Mouse (Mus musculus) neural tube, embryonic 12.5 days (tissue): ENCODE results near the gene Scube2. TPM values are rescaled to one million over a fixed set of nuclear protein-coding genes. Genes with fewer than 3 reads are reported as not detected.
A peak's percentile ranks its signal among the peaks of the same experiment; 100 is the strongest.

Experiments used
- ATAC-seq: fragments of 200-750 bp; cut with Nextera tagmentation; 2 replicates; pipeline ENCODE4 v1.8.0; 2017; ENCODE audit warnings: low read depth, mild to moderate bottlenecking, moderate TSS enrichment, moderate library complexity; ENCODE audit not compliant: low FRiP score
- H3K27ac ChIP-seq: fragments of 300-500 bp; sonication (generic); 2 replicates; pipeline ENCODE4 v1.5.1; 2016
- H3K27me3 ChIP-seq: fragments of 300-500 bp; sonication (generic); replicated peaks from 2 replicates; pipeline ENCODE4 v1.6.1; 2016; ENCODE audit warnings: mild to moderate bottlenecking
- H3K36me3 ChIP-seq: fragments of 300-500 bp; sonication (generic); 2 replicates; pipeline ENCODE4 v1.6.1; 2016; ENCODE audit warnings: mild to moderate bottlenecking
- H3K4me1 ChIP-seq: fragments of 300-500 bp; sonication (generic); 2 replicates; pipeline ENCODE4 v1.6.1; 2016
- H3K4me2 ChIP-seq: fragments of 300-500 bp; sonication (generic); replicated peaks from 2 replicates; pipeline ENCODE4 v1.6.1; 2016; ENCODE audit warnings: mild to moderate bottlenecking
- H3K4me3 ChIP-seq: fragments of 300-500 bp; sonication (generic); 2 replicates; pipeline ENCODE4 v1.5.1; 2016
- H3K9ac ChIP-seq: fragments of 300-500 bp; sonication (generic); 2 replicates; pipeline ENCODE4 v1.6.1; 2016; ENCODE audit warnings: mild to moderate bottlenecking
- H3K9me3 ChIP-seq: fragments of 300-500 bp; sonication (generic); 2 replicates; pipeline ENCODE4 v1.6.1; 2016; ENCODE audit warnings: mild to moderate bottlenecking
- WGBS: fragments of 180-500 bp; shearing (Covaris S2); methylation state at CpG from one replicate; pipeline ENCODE4 v1.1.7; 2016; 5-methylcytosine and 5-hydroxymethylcytosine counted together
- polyA plus RNA-seq: library from polyadenylated mRNA; unstranded; fragments of >200 nt; fragmentation: Nextera tagmentation; extraction: Ambion mirVana; gene quantifications from 2 replicates; pipeline ENCODE4 v1.2.1, GENCODE M21; 2016

Scube2 gene
- 13.1 and 13.4 TPM in 2 replicates for polyA plus RNA-seq

GRCm38 (mm10) chr7:109865370-109866229, at the start of gene Scube2:
Scube2 (minus strand) TSS chr7:109865679.
- under 1% methylated on average over 55 of the region's 69 CpGs for WGBS
- H3K9ac ChIP-seq, result peak within 1 kb of the TSS; percentile 81
- H3K9me3 ChIP-seq, result no peaks in the 10 kb centered on the region
- H3K27me3 ChIP-seq, result peaks cover 7% of the 10 kb centered on the region; the same call in 1 of the 2 replicates
- 0 out of 2 replicates have a peak within 1 kb of the TSS, but pooled peaks have one; percentile 17 for H3K27ac ChIP-seq
- no peaks in the 10 kb centered on the region for H3K36me3 ChIP-seq
- peak within 1 kb of the TSS; percentile 97 for H3K4me2 ChIP-seq
- H3K4me1 ChIP-seq, result peaks cover 41% of the 10 kb centered on the region
- ATAC-seq, result peak; percentile 76
- H3K4me3 ChIP-seq, result peak within 1 kb of the TSS; percentile 68

- no peaks in the 10 kb centered on the region for H3K4me1 ChIP-seq
- no peak overlapping the region for H3K9ac ChIP-seq
- H3K9me3 ChIP-seq, result no peaks in the 10 kb centered on the region
- no peak overlapping the region for H3K4me3 ChIP-seq
- no peaks in the 10 kb centered on the region for H3K27me3 ChIP-seq
- no peak for ATAC-seq
- no peak overlapping the region for H3K4me2 ChIP-seq
- peaks cover 86% of the 10 kb centered on the region for H3K36me3 ChIP-seq
- no peak overlapping the region for H3K27ac ChIP-seq
- WGBS, result 91% methylated on average over 2 of the region's 2 CpGs
Observed at GRCm38 (mm10) chr7:109906165-109906564, 40.7 kb upstream of the Scube2 start.

GRCm38 (mm10) chr7:109900921-109901320, 35.4 kb upstream of the Scube2 start:
- H3K4me2 ChIP-seq, result no peak overlapping the region
- ATAC-seq, result no peak
- 91% methylated on average over 9 of the region's 9 CpGs for WGBS
- H3K4me1 ChIP-seq, result no peaks in the 10 kb centered on the region
- no peak overlapping the region for H3K9ac ChIP-seq
- no peaks in the 10 kb centered on the region for H3K9me3 ChIP-seq
- H3K4me3 ChIP-seq, result no peak overlapping the region
- no peaks in the 10 kb centered on the region for H3K27me3 ChIP-seq
- no peak overlapping the region for H3K27ac ChIP-seq
- H3K36me3 ChIP-seq, result peaks cover 100% of the 10 kb centered on the region

- H3K36me3 ChIP-seq, result peaks cover 100% of the 10 kb centered on the region
- no peaks in the 10 kb centered on the region for H3K27me3 ChIP-seq
- no peak for ATAC-seq
- H3K4me3 ChIP-seq, result no peak overlapping the region
- H3K27ac ChIP-seq, result no peak overlapping the region
- no peak overlapping the region for H3K4me2 ChIP-seq
- H3K9me3 ChIP-seq, result no peaks in the 10 kb centered on the region
- H3K4me1 ChIP-seq, result no peaks in the 10 kb centered on the region
- H3K9ac ChIP-seq, result no peak overlapping the region
Observed at GRCm38 (mm10) chr7:109898911-109899310, 33.4 kb upstream of the Scube2 start.

- H3K27me3 ChIP-seq, result no peaks in the 10 kb centered on the region
- H3K4me3 ChIP-seq, result no peak overlapping the region
- H3K9ac ChIP-seq, result no peak overlapping the region
- H3K4me1 ChIP-seq, result no peaks in the 10 kb centered on the region
- whole genome bisulfite sequencing, result 44% methylated on average over 3 of the region's 3 CpGs
- no peak overlapping the region for H3K27ac ChIP-seq
- peak; percentile 21; the same call in 1 of the 2 replicates for ATAC-seq
- no peak overlapping the region for H3K4me2 ChIP-seq
- H3K36me3 ChIP-seq, result peaks cover 78% of the 10 kb centered on the region
- no peaks in the 10 kb centered on the region for H3K9me3 ChIP-seq
Observed at GRCm38 (mm10) chr7:109892530-109892929, 27.1 kb upstream of the Scube2 start.

GRCm38 (mm10) chr7:109891786-109892185, 26.3 kb upstream of the Scube2 start:
- 94% methylated on average over 4 of the region's 4 CpGs for WGBS
- H3K27ac ChIP-seq, result no peak overlapping the region
- H3K36me3 ChIP-seq, result peaks cover 77% of the 10 kb centered on the region
- H3K4me2 ChIP-seq, result no peak overlapping the region
- H3K9ac ChIP-seq, result no peak overlapping the region
- H3K27me3 ChIP-seq, result no peaks in the 10 kb centered on the region
- no peaks in the 10 kb centered on the region for H3K4me1 ChIP-seq
- no peak overlapping the region for H3K4me3 ChIP-seq
- ATAC-seq, result no peak
- no peaks in the 10 kb centered on the region for H3K9me3 ChIP-seq

GRCm38 (mm10) chr7:109890256-109890655, 24.8 kb upstream of the Scube2 start:
- H3K36me3 ChIP-seq, result peaks cover 64% of the 10 kb centered on the region

GRCm38 (mm10) chr7:109889300-109889699, 23.8 kb upstream of the Scube2 start:
- Histone ChIP-seq H3K9ac (no peak overlapping the region), H3K4me1 (no peaks in the 10 kb centered on the region), H3K27ac (no peak overlapping the region), H3K4me3 (no peak overlapping the region), H3K4me2 (no peak overlapping the region), H3K9me3 (no peaks in the 10 kb centered on the region), H3K27me3 (no peaks in the 10 kb centered on the region), H3K36me3 (peaks cover 54% of the 10 kb centered on the region)
- 85% methylated on average over 5 of the region's 5 CpGs for WGBS
- no peak for ATAC-seq

More at GRCm38 (mm10) chr7:109890256-109890655, 24.8 kb upstream of the Scube2 start:
- Histone ChIP-seq H3K4me3 (no peak overlapping the region), H3K4me2 (no peak overlapping the region), H3K9me3 (no peaks in the 10 kb centered on the region), H3K27me3 (no peaks in the 10 kb centered on the region), H3K4me1 (no peaks in the 10 kb centered on the region), H3K9ac (no peak overlapping the region), H3K27ac (no peak overlapping the region)
- 88% methylated on average over 2 of the region's 2 CpGs for WGBS
- ATAC-seq, result no peak

GRCm38 (mm10) chr7:109886249-109886648, 20.8 kb upstream of the Scube2 start:
- ATAC-seq, result no peak
- Histone ChIP-seq H3K9ac (no peak overlapping the region), H3K27ac (no peak overlapping the region), H3K36me3 (peaks cover 33% of the 10 kb centered on the region), H3K4me3 (no peak overlapping the region), H3K27me3 (no peaks in the 10 kb centered on the region), H3K4me1 (no peaks in the 10 kb centered on the region), H3K4me2 (no peak overlapping the region), H3K9me3 (no peaks in the 10 kb centered on the region)
- WGBS, result 84% methylated on average over 1 of the region's 1 CpGs

- Histone ChIP-seq H3K27me3 (no peaks in the 10 kb centered on the region), H3K9me3 (no peaks in the 10 kb centered on the region), H3K4me3 (no peak overlapping the region), H3K9ac (no peak overlapping the region), H3K4me2 (no peak overlapping the region), H3K36me3 (peaks cover 9% of the 10 kb centered on the region; the same call in 1 of the 2 replicates), H3K27ac (no peak overlapping the region), H3K4me1 (no peaks in the 10 kb centered on the region)
- no peak for ATAC-seq
- WGBS, result 94% methylated on average over 2 of the region's 2 CpGs
Observed at GRCm38 (mm10) chr7:109882574-109882973, 17.1 kb upstream of the Scube2 start.

GRCm38 (mm10) chr7:109881561-109882099, 16.2 kb upstream of the Scube2 start:
- no peak overlapping the region for H3K27ac ChIP-seq
- H3K4me3 ChIP-seq, result no peak overlapping the region
- no peak overlapping the region for H3K4me2 ChIP-seq
- H3K36me3 ChIP-seq, result peaks cover under 1% of the 10 kb centered on the region; the same call in 1 of the 2 replicates
- no peaks in the 10 kb centered on the region for H3K27me3 ChIP-seq
- 51% methylated on average over 2 of the region's 2 CpGs for WGBS
- ATAC-seq, result no peak
- no peaks in the 10 kb centered on the region for H3K4me1 ChIP-seq
- H3K9ac ChIP-seq, result no peak overlapping the region
- no peaks in the 10 kb centered on the region for H3K9me3 ChIP-seq

GRCm38 (mm10) chr7:109879158-109879557, 13.7 kb upstream of the Scube2 start:
- H3K36me3 ChIP-seq, result no peaks in the 10 kb centered on the region
- no peak for ATAC-seq
- H3K4me2 ChIP-seq, result no peak overlapping the region
- no peaks in the 10 kb centered on the region for H3K27me3 ChIP-seq
- no peaks in the 10 kb centered on the region for H3K9me3 ChIP-seq
- no peaks in the 10 kb centered on the region for H3K4me1 ChIP-seq
- no peak overlapping the region for H3K4me3 ChIP-seq
- H3K9ac ChIP-seq, result no peak overlapping the region
- H3K27ac ChIP-seq, result no peak overlapping the region
- 65% methylated on average over 12 of the region's 12 CpGs for WGBS
